Mouse (Mus musculus): ENCODE measurements around the gene Capn15. TPM values are rescaled to one million over a fixed set of nuclear protein-coding genes. Genes with fewer than 3 reads are reported as not detected.
A peak's percentile ranks its signal among the peaks of the same experiment; 100 is the strongest.

Gene Capn15
- total RNA-seq, 2 experiments from 2014 or later, result 6.0 to 9.4 TPM

- no peak for DNase-seq
- intact Hi-C loops (cut with DNase I), result no loop called here
These were observed 63.5 kb downstream of the Capn15 start for GRCm38 (mm10) chr17:25922120-25922519.

GRCm38 (mm10) chr17:25919786-25920642 is 65.6 kb downstream of the Capn15 start:
- H3K27ac ChIP-seq, result peak overlapping the region; percentile 96
- intact Hi-C loops (cut with DNase I), result loop anchor here (2.0 to 5.0 kb wide), 3 partner anchors 25 to 61 kb away; partner anchors contain the start of gene Mettl26
- DNase-seq, result peak; percentile 100
- no peak for TF ChIP-seq CTCF (IDR thresholded peaks at IDR 0.05)
- H3K4me3 ChIP-seq, result peak overlapping the region; percentile 95

More at GRCm38 (mm10) chr17:25922120-25922519, 63.5 kb downstream of the Capn15 start:
- Histone ChIP-seq H3K4me3 (no peak overlapping the region), H3K27ac (no peak overlapping the region)
- TF ChIP-seq CTCF (IDR thresholded peaks at IDR 0.05), result no peak

GRCm38 (mm10) chr17:25919144-25919785 is 66.3 kb downstream of the Capn15 start, which contains the start of gene Rab40c:
Gene Rab40c (minus strand): TSS chr17:25919727.
- intact Hi-C loops (cut with DNase I), result loop anchor here (2.0 to 5.0 kb wide), 2 partner anchors 42 to 62 kb away; partner anchors contain the start of gene Mettl26
- peak; percentile 65 for DNase-seq
- no peak for TF ChIP-seq CTCF (IDR thresholded peaks at IDR 0.05)
- Histone ChIP-seq H3K4me3 (peak within 1 kb of the TSS; percentile 95), H3K27ac (peak within 1 kb of the TSS; percentile 96)

- H3K27ac ChIP-seq, result peak overlapping the region; percentile 93
- peak overlapping the region; percentile 95 for H3K4me3 ChIP-seq
- TF ChIP-seq CTCF (IDR thresholded peaks at IDR 0.05), result no peak
- DNase-seq, result no peak
- intact Hi-C loops (cut with DNase I), result loop anchor here (2.0 to 5.0 kb wide), 2 partner anchors 41 to 63 kb away; partner anchors contain the start of gene Mettl26
These were observed 67.4 kb downstream of the Capn15 start for GRCm38 (mm10) chr17:25918037-25918750.

- no peak overlapping the region for H3K27ac ChIP-seq
- no peak for TF ChIP-seq CTCF (IDR thresholded peaks at IDR 0.05)
- no peak overlapping the region for H3K4me3 ChIP-seq
- DNase-seq, result no peak
- intact Hi-C loops (cut with DNase I), result loop anchor here (5.0 kb wide), 1 partner anchor 40 kb away; the partner anchor contains the start of gene Mettl26
These were observed 68.5 kb downstream of the Capn15 start for GRCm38 (mm10) chr17:25916931-25917647.

GRCm38 (mm10) chr17:25914295-25914694 is 71.3 kb downstream of the Capn15 start:
- intact Hi-C loops (cut with DNase I), result no loop called here
- Histone ChIP-seq H3K27ac (peak overlapping the region; percentile 80), H3K4me3 (peak overlapping the region; percentile 47)
- TF ChIP-seq CTCF (IDR thresholded peaks at IDR 0.05), result no peak
- DNase-seq, result no peak

GRCm38 (mm10) chr17:25913877-25914275 is 71.7 kb downstream of the Capn15 start:
- DNase-seq, result no peak
- Histone ChIP-seq H3K4me3 (peak overlapping the region; percentile 47), H3K27ac (peak overlapping the region; percentile 80)
- intact Hi-C loops (cut with DNase I), result no loop called here
- no peak for TF ChIP-seq CTCF (IDR thresholded peaks at IDR 0.05)

- peak overlapping the region; percentile 47 for H3K4me3 ChIP-seq
- H3K27ac ChIP-seq, result peak overlapping the region; percentile 80
- intact Hi-C loops (cut with DNase I), result no loop called here
- no peak for DNase-seq
- no peak for TF ChIP-seq CTCF (IDR thresholded peaks at IDR 0.05)
These were observed 72.3 kb downstream of the Capn15 start for GRCm38 (mm10) chr17:25913186-25913876.

GRCm38 (mm10) chr17:25911816-25912215 is 73.8 kb downstream of the Capn15 start:
- intact Hi-C loops (cut with DNase I), result no loop called here
- DNase-seq, result peak; percentile 46
- no peak overlapping the region for H3K4me3 ChIP-seq
- peak overlapping the region; percentile 41 for H3K27ac ChIP-seq
- no peak for TF ChIP-seq CTCF (IDR thresholded peaks at IDR 0.05)

Other genes with a start within 250 kb of the Capn15 start
- gene Mslnl, start 249.8 kb downstream of the Capn15 start, total RNA-seq (2021), result not detected
- under 1 TPM in 1 of 2 experiments, not detected in 1; 0.33 TPM for gene Msln, start 231.4 kb downstream of the Capn15 start, total RNA-seq (2021)
- gene Narfl, start 212.0 kb downstream of the Capn15 start, total RNA-seq (2021), result 10 to 100 TPM; 28.6 to 38.7 TPM
- gene Haghl, start 200.1 kb downstream of the Capn15 start, total RNA-seq (2021), result 1 to 10 TPM; 9.0 to 9.1 TPM
- gene Ccdc78, start 199.2 kb downstream of the Capn15 start, total RNA-seq (2021), result not detected
- 10 to 100 TPM; 35.9 to 43.7 TPM for gene Fam173a, start 192.9 kb downstream of the Capn15 start, total RNA-seq (2021)
- not detected for gene AC134908.4, start 190.1 kb downstream of the Capn15 start, total RNA-seq (2021)
- gene Metrn, start 188.7 kb downstream of the Capn15 start, total RNA-seq (2021), result 10 to 100 TPM; 40.4 to 41.0 TPM
- gene Fbxl16, start 176.7 kb downstream of the Capn15 start, total RNA-seq (2021), result 1 to 10 TPM; 1.4 to 2.2 TPM
- 10 to 100 TPM in 1 of 2 experiments, 1 to 10 TPM in 1; 8.7 to 10.0 TPM for gene Wdr24, start 162.2 kb downstream of the Capn15 start, total RNA-seq (2021)
- gene Jmjd8, start 156.9 kb downstream of the Capn15 start, total RNA-seq (2021), result 10 to 100 TPM; 11.5 to 13.0 TPM
- 10 to 100 TPM; 85.8 to 93.8 TPM for gene Stub1, start 152.4 kb downstream of the Capn15 start, total RNA-seq (2021)
- 10 to 100 TPM; 17.2 to 20.2 TPM for gene Rhbdl1, start 148.5 kb downstream of the Capn15 start, total RNA-seq (2021)
- 10 to 100 TPM; 13.0 to 15.9 TPM for gene Gm20683, start 144.0 kb downstream of the Capn15 start, total RNA-seq (2021)
- gene Rhot2, start 140.9 kb downstream of the Capn15 start, total RNA-seq (2021), result 10 to 100 TPM; 58.1 to 89.3 TPM
- gene Wdr90, start 124.3 kb downstream of the Capn15 start, total RNA-seq (2021), result 1 to 10 TPM in 1 of 2 experiments, under 1 TPM in 1; 0.66 to 1.0 TPM
- 100 to 1,000 TPM in 1 of 2 experiments, 10 to 100 TPM in 1; 85.3 to 117 TPM for gene Mcrip2, start 117.0 kb downstream of the Capn15 start, total RNA-seq (2021)
- 10 to 100 TPM; 27.7 to 33.7 TPM for gene Mettl26, start 110.7 kb downstream of the Capn15 start, total RNA-seq (2021)
- gene Wfikkn1, start 104.9 kb downstream of the Capn15 start, total RNA-seq (2021), result under 1 TPM; 0.26 to 0.75 TPM
- 1 to 10 TPM; 8.1 to 9.5 TPM for gene Rab40c, start 66.1 kb downstream of the Capn15 start, total RNA-seq (2021)
- 10 to 100 TPM; 21.0 to 28.6 TPM for gene Pigq, start 40.9 kb downstream of the Capn15 start, total RNA-seq (2021)
- gene Nhlrc4, start 40.8 kb downstream of the Capn15 start, total RNA-seq (2021), result not detected
- gene A930017K11Rik, start 33.2 kb downstream of the Capn15 start, total RNA-seq (2021), result not detected
- gene Rab11fip3, start 83.8 kb upstream of the Capn15 start, total RNA-seq (2021), result 10 to 100 TPM; 76.3 to 92.0 TPM
- 1 to 10 TPM; 2.1 to 3.0 TPM for gene Decr2, start 104.5 kb upstream of the Capn15 start, total RNA-seq (2021)
- 1 to 10 TPM; 1.6 to 2.5 TPM for gene Nme4, start 109.8 kb upstream of the Capn15 start, total RNA-seq (2021)
- gene Tmem8, start 127.5 kb upstream of the Capn15 start, total RNA-seq (2021), result under 1 TPM; 0.67 to 0.92 TPM
- gene Mrpl28, start 137.7 kb upstream of the Capn15 start, total RNA-seq (2021), result 10 to 100 TPM; 54.1 to 73.2 TPM
- 10 to 100 TPM; 15.9 TPM for gene Axin1, start 152.9 kb upstream of the Capn15 start, total RNA-seq (2021)
- gene Pdia2, start 213.3 kb upstream of the Capn15 start, total RNA-seq (2021), result not detected
- gene Rgs11, start 217.2 kb upstream of the Capn15 start, total RNA-seq (2021), result under 1 TPM; 0.33 to 0.54 TPM
- under 1 TPM; 0.53 to 0.64 TPM for gene Arhgdig, start 222.0 kb upstream of the Capn15 start, total RNA-seq (2021)

Measured in gastrocnemius, adult 2 months (tissue).